Mouse (Mus musculus): Measurements from ENCODE around the gene Zfp988. TPM values are rescaled to one million over a fixed set of nuclear protein-coding genes. Genes with fewer than 3 reads are reported as not detected.
"Not testable (repeated sequence)": the region's sequence is repeated elsewhere in the genome, so short reads cannot be mapped to it uniquely, and the experiment has no call there.

The Zfp988 gene
- polyA plus RNA-seq, 1 experiment, result 0.25 TPM

DNA sequence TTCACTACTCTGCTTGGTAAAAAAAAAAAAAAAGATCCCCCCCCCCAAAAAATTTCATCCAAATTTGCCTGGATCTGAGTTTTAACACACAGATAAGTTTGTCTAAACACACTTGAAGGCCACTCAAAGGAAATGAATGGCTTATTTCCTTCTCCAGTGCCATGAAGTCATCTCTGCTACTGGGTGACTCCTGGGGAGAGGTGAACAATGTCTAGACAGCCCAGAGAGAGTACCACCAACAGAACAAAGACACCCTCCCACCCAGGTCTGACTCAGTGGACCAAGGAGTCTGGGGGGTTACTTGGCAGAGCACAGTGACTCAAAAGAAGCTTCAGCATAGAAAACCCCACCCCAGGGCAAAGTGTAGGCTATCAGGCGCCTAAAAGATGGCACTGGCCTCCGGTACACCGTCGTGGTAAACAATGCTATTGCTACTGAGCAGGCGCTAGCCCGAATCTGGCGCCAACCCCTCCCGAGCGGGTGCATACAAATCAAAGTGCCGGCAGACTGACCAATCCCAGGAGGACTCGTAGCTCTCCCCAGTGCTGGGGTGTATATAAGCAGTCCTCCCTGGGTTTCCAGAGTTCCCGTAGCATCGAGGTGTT is 46.0 kb downstream of the Zfp988 start:
- H3K27ac ChIP-seq (ENCODE audit: insufficient read depth, low read length); H3K4me1 ChIP-seq (ENCODE audit: control insufficient read depth, insufficient read depth, low read length); H3K4me3 ChIP-seq (ENCODE audit: insufficient read depth, low read length): not testable (repeated sequence)

DNA sequence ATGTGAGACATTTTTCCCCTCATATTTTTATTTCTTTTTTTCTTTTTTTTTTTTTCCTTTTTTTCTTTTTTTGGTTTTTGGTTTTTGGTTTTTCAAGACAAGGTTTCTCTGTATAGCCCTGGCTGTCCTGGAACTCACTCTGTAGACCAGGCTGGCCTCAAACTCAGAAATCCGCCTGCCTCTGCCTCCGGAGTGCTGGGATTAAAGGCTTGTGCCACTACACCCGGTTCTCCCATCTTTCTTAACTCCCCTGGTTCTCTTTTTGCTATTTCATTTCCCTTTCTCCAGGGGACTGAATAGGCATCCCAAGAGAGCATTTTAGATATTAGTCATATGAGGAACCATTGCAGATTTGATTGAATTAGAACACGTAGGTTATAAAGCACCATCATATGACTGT is 48.2 kb downstream of the Zfp988 start:
- H3K4me3 ChIP-seq (ENCODE audit: insufficient read depth, low read length); H3K4me1 ChIP-seq (ENCODE audit: control insufficient read depth, insufficient read depth, low read length); H3K27ac ChIP-seq (ENCODE audit: insufficient read depth, low read length): not testable (repeated sequence)

DNA sequence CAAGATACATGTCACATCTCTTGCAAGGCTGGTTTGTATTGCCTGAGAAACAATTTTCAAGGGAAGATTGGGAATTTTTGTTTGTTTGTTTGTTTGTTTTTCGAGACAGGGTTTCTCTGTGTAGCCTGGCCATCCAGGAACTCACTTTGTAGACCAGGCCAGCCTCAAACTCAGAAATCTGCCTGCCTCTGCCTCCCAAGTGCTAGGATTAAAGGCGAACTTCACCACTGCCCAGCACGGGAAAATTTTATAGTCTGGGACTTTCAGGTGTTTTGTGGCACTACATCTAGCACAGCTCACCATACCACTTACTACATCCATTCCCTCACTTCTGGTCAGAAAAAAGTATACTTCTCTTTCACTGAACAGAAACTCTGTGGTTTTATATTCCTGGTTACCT is 50.6 kb downstream of the Zfp988 start:
- not testable (repeated sequence) for H3K27ac ChIP-seq (ENCODE audit: insufficient read depth, low read length); H3K4me3 ChIP-seq (ENCODE audit: insufficient read depth, low read length); H3K4me1 ChIP-seq (ENCODE audit: control insufficient read depth, insufficient read depth, low read length)

DNA sequence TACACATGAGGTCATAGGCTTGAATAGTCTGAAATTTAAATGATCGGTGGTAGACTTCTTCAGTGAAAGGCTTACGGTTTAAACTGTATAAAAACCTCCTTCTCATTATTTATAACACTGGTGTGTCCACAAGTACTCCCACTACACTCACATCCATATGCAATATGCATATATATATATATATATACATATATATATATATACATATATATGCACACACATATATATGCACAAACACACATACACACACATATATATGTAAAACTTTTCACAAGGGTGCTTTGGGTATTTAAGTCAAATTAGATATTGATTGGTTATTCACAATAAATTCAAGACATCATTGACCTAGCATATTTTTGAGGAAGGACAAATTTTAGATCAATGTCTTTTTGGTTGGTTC is 51.7 kb downstream of the Zfp988 start:
- H3K4me1 ChIP-seq (ENCODE audit: control insufficient read depth, insufficient read depth, low read length); H3K27ac ChIP-seq (ENCODE audit: insufficient read depth, low read length); H3K4me3 ChIP-seq (ENCODE audit: insufficient read depth, low read length): not testable (repeated sequence)

DNA sequence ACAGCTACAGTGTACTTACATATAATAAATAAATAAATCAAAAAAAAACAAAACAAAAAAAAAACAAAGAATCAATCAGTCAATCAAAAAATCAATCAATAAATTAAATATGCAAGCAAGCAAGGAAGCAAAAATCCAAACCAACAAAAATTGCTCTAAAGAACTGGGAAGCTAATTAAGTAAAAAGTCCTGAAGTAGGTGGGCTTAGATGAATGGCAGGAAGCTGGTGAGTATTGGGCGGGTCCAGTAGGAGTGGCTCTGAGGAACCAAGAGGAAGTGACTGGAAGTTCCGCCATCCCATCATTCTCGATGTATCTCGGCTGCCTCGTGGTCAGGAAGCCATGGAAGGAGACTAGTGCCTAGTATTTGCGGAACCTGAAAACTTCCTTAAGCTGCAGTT is 55.5 kb downstream of the Zfp988 start, which contains the start of gene Zfp978:
Gene Zfp978 (plus strand): TSS at position 301 of the 400 bp plus-strand sequence.
- H3K4me1 ChIP-seq (ENCODE audit: control insufficient read depth, insufficient read depth, low read length); H3K27ac ChIP-seq (ENCODE audit: insufficient read depth, low read length); H3K4me3 ChIP-seq (ENCODE audit: insufficient read depth, low read length): not testable (repeated sequence)

DNA sequence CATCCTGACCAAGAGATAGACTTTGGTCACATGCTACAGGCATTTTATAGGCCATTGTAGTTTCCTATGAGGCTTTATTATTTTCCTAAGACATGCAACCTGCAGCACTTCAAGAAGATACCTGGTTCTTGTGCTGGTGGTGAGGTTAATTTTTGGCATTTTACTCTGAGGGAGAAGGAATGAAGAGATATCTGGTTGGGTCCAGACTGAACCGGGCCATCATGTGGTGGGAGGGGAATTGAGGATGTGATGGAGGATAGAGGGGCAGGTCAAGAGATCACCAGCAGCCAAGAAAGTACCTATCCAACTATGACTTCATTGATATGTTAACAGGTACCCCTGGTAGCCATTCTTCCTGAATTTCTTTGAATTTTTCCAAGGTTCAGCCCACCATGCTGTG is 56.4 kb downstream of the Zfp988 start:
- H3K4me1 ChIP-seq (ENCODE audit: control insufficient read depth, insufficient read depth, low read length); H3K27ac ChIP-seq (ENCODE audit: insufficient read depth, low read length); H3K4me3 ChIP-seq (ENCODE audit: insufficient read depth, low read length): not testable (repeated sequence)

DNA sequence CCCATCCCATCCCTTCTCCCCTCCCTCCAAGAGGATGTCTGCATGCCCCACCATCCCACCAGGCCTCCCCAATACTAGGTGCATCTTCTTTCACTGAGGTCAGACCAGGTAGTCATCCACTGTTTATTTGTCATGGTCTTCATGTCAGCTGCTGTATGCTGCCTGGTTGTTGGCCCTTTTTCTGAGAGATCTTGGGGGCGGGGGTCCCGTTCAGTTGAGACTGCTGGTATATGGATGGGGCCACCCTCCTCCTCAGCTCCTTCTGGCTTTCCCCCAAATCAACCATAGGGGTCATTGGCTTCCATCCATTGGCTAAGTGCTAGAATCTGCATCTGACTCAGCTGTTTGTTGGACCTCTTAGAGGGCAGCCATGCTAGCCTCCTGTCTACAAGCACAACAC is 64.1 kb downstream of the Zfp988 start:
- H3K4me1 ChIP-seq (ENCODE audit: control insufficient read depth, insufficient read depth, low read length); H3K4me3 ChIP-seq (ENCODE audit: insufficient read depth, low read length); H3K27ac ChIP-seq (ENCODE audit: insufficient read depth, low read length): not testable (repeated sequence)

DNA sequence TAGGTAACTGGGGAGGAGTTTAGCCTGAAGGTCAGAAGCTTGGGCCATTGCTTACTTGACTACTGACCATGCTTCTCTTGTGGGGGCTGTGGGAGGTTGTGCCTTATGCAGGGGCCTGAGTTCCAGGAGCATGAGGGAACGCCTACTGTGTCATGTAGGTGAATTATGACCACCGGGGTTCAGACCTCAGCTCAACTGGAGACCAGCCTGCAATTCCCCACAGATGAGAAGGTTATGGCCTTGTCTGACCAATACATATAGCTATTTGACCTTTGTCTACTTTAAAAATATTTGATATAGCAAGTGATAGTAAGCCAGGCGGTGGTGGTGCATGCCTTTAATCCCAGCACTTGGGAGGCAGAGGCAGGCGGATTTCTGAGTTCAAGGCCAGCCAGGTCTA is 77.7 kb downstream of the Zfp988 start:
- H3K4me3 ChIP-seq (ENCODE audit: insufficient read depth, low read length); H3K27ac ChIP-seq (ENCODE audit: insufficient read depth, low read length); H3K4me1 ChIP-seq (ENCODE audit: control insufficient read depth, insufficient read depth, low read length): not testable (repeated sequence)

Other genes starting within 250 kb of the Zfp988 start
- 1.4 and 1.8 TPM in 2 replicates for gene Zfp991, start 173.6 kb upstream of the Zfp988 start, polyA plus RNA-seq (2012; rRNA removed)
- gene Zfp978, start 55.6 kb downstream of the Zfp988 start, polyA plus RNA-seq (2012; rRNA removed), result not detected in 2 replicates
- 1.4 and 1.8 TPM in 2 replicates for gene Zfp982, start 186.7 kb downstream of the Zfp988 start, polyA plus RNA-seq (2012; rRNA removed)
- 0.33 and 0.47 TPM in 2 replicates for gene Gm16503, start 234.5 kb downstream of the Zfp988 start, polyA plus RNA-seq (2012; rRNA removed)
- gene Zfp985, start 247.6 kb downstream of the Zfp988 start, polyA plus RNA-seq (2012; rRNA removed), result 0.04 TPM in 1 of 2 replicates, not detected in the other